Mouse (Mus musculus): ENCODE data around the gene Svs6. TPM values are rescaled to one million over a fixed set of nuclear protein-coding genes. Genes with fewer than 3 reads are reported as not detected.

The Svs6 gene
- polyA plus RNA-seq, 1 experiment from 2014 or later, result not detected

Small RNAs within 50 kb of the gene (microRNA-seq; reads per million reads assigned to microRNA genes)
- gene Mir7678, result not detected

Other genes with a start within 250 kb of the Svs6 start
- 31.3 and 34.7 TPM in 2 replicates for gene Stk4, start 246.4 kb upstream of the Svs6 start, polyA plus RNA-seq (2015; fragmentation: Nextera tagmentation; extraction: Ambion mirVana)
- 58.4 and 61.0 TPM in 2 replicates for gene Tomm34, start 245.6 kb upstream of the Svs6 start, polyA plus RNA-seq (2015; fragmentation: Nextera tagmentation; extraction: Ambion mirVana)
- 1.1 and 1.3 TPM in 2 replicates for gene Kcns1, start 145.6 kb upstream of the Svs6 start, polyA plus RNA-seq (2015; fragmentation: Nextera tagmentation; extraction: Ambion mirVana)
- not detected in 2 replicates for gene Wfdc5, start 134.0 kb upstream of the Svs6 start, polyA plus RNA-seq (2015; fragmentation: Nextera tagmentation; extraction: Ambion mirVana)
- not detected in 2 replicates for gene Wfdc12, start 126.1 kb upstream of the Svs6 start, polyA plus RNA-seq (2015; fragmentation: Nextera tagmentation; extraction: Ambion mirVana)
- not detected in 2 replicates for gene Wfdc15a, start 116.6 kb upstream of the Svs6 start, polyA plus RNA-seq (2015; fragmentation: Nextera tagmentation; extraction: Ambion mirVana)
- not detected in 2 replicates for gene Wfdc15b, start 95.1 kb upstream of the Svs6 start, polyA plus RNA-seq (2015; fragmentation: Nextera tagmentation; extraction: Ambion mirVana)
- gene Svs2, start 78.3 kb upstream of the Svs6 start, polyA plus RNA-seq (2015; fragmentation: Nextera tagmentation; extraction: Ambion mirVana), result not detected in 2 replicates
- gene Svs3b, start 60.1 kb upstream of the Svs6 start, polyA plus RNA-seq (2015; fragmentation: Nextera tagmentation; extraction: Ambion mirVana), result not detected in 2 replicates
- gene Svs4, start 38.3 kb upstream of the Svs6 start, polyA plus RNA-seq (2015; fragmentation: Nextera tagmentation; extraction: Ambion mirVana), result not detected in 2 replicates
- gene Svs3a, start 27.5 kb upstream of the Svs6 start, polyA plus RNA-seq (2015; fragmentation: Nextera tagmentation; extraction: Ambion mirVana), result not detected in 2 replicates
- gene Svs5, start 16.0 kb downstream of the Svs6 start, polyA plus RNA-seq (2015; fragmentation: Nextera tagmentation; extraction: Ambion mirVana), result not detected in 2 replicates
- gene Slpi, start 72.3 kb downstream of the Svs6 start, polyA plus RNA-seq (2015; fragmentation: Nextera tagmentation; extraction: Ambion mirVana), result not detected in 2 replicates
- 0.10 and 0.11 TPM in 2 replicates for gene Rbpjl, start 86.4 kb downstream of the Svs6 start, polyA plus RNA-seq (2015; fragmentation: Nextera tagmentation; extraction: Ambion mirVana)
- 2.0 and 3.1 TPM in 2 replicates for gene Matn4, start 88.4 kb downstream of the Svs6 start, polyA plus RNA-seq (2015; fragmentation: Nextera tagmentation; extraction: Ambion mirVana)
- gene Sdc4, start 127.1 kb downstream of the Svs6 start, polyA plus RNA-seq (2015; fragmentation: Nextera tagmentation; extraction: Ambion mirVana), result 5.1 and 8.2 TPM in 2 replicates
- gene Sys1, start 140.2 kb downstream of the Svs6 start, polyA plus RNA-seq (2015; fragmentation: Nextera tagmentation; extraction: Ambion mirVana), result 69.5 and 76.9 TPM in 2 replicates
- 9.8 and 11.4 TPM in 2 replicates for gene Gm20458, start 144.2 kb downstream of the Svs6 start, polyA plus RNA-seq (2015; fragmentation: Nextera tagmentation; extraction: Ambion mirVana)
- gene Trp53tg5, start 157.0 kb downstream of the Svs6 start, polyA plus RNA-seq (2015; fragmentation: Nextera tagmentation; extraction: Ambion mirVana), result not detected in 2 replicates
- gene Dbndd2, start 169.4 kb downstream of the Svs6 start, polyA plus RNA-seq (2015; fragmentation: Nextera tagmentation; extraction: Ambion mirVana), result 5.3 and 9.2 TPM in 2 replicates
- gene Pigt, start 180.8 kb downstream of the Svs6 start, polyA plus RNA-seq (2015; fragmentation: Nextera tagmentation; extraction: Ambion mirVana), result 58.6 and 68.3 TPM in 2 replicates
- 1.4 and 3.0 TPM in 2 replicates for gene Wfdc2, start 245.7 kb downstream of the Svs6 start, polyA plus RNA-seq (2015; fragmentation: Nextera tagmentation; extraction: Ambion mirVana)